Mouse (Mus musculus) forebrain, embryonic 14.5 days (tissue): Measurements from ENCODE around the gene AI182371. TPM values are rescaled to one million over a fixed set of nuclear protein-coding genes. Genes with fewer than 3 reads are reported as not detected.

Experiments used
- ATAC-seq: fragments of 200-750 bp; cut with Nextera tagmentation; 2 replicates; pipeline ENCODE4 v1.8.0; 2017; ENCODE audit warnings: mild to moderate bottlenecking, moderate library complexity
- DNase-seq: peaks from one replicate; pipeline ENCODE4 v3.0.0-alpha.2; 2015; ENCODE audit warnings: low spot score
- H3K27ac ChIP-seq: fragments of 300-500 bp; sonication (generic); 2 replicates; pipeline ENCODE4 v1.5.1; 2014; ENCODE audit warnings: low read depth, mild to moderate bottlenecking, control low read depth, low read length, moderate library complexity
- H3K27me3 ChIP-seq: fragments of 300-500 bp; sonication (generic); replicated peaks from 2 replicates; pipeline ENCODE4 v1.6.1; 2014; ENCODE audit warnings: low read length, control low read depth, mixed read lengths; ENCODE audit not compliant: control insufficient read depth, insufficient read depth
- H3K36me3 ChIP-seq: fragments of 300-500 bp; sonication (generic); 2 replicates; pipeline ENCODE4 v1.6.1; 2014; ENCODE audit warnings: low read length, control low read depth; ENCODE audit not compliant: control insufficient read depth, insufficient read depth
- H3K4me1 ChIP-seq: fragments of 300-500 bp; sonication (generic); 2 replicates; pipeline ENCODE4 v1.6.1; 2014; ENCODE audit warnings: antibody characterized with exemption, low read length, control low read depth; ENCODE audit not compliant: control insufficient read depth, insufficient read depth
- H3K4me2 ChIP-seq: fragments of 300-500 bp; sonication (generic); 2 replicates; pipeline ENCODE4 v1.6.1; 2014; ENCODE audit warnings: mild to moderate bottlenecking, control low read depth, low read length
- H3K4me3 ChIP-seq: fragments of 300-500 bp; sonication (generic); 2 replicates; pipeline ENCODE4 v1.5.1; 2014; ENCODE audit warnings: low read depth, low read length, control low read depth
- H3K9ac ChIP-seq: fragments of 300-500 bp; sonication (generic); 2 replicates; pipeline ENCODE4 v1.6.1; 2014; ENCODE audit warnings: mild to moderate bottlenecking, low read length, control low read depth, moderate library complexity
- H3K9me3 ChIP-seq: fragments of 300-500 bp; sonication (generic); replicated peaks from 2 replicates; pipeline ENCODE4 v1.6.1; 2016; ENCODE audit warnings: low read length, control low read depth, mixed read lengths; ENCODE audit not compliant: control insufficient read depth
- WGBS: fragments of 180-500 bp; shearing (Covaris S2); extraction: QIAGEN DNeasy Blood & Tissue Kit; methylation state at CpG from one replicate; pipeline ENCODE4 v1.1.7; 2014; 5-methylcytosine and 5-hydroxymethylcytosine counted together
- polyA plus RNA-seq: library from polyadenylated mRNA; unstranded; fragments of >200 nt; fragmentation: Nextera tagmentation; extraction: Ambion mirVana; gene quantifications from 2 replicates; pipeline ENCODE4 v1.2.1, GENCODE M21; 2014

The AI182371 gene
- polyA plus RNA-seq, 1 experiment from 2014 or later, result 0.27 TPM

DNA sequence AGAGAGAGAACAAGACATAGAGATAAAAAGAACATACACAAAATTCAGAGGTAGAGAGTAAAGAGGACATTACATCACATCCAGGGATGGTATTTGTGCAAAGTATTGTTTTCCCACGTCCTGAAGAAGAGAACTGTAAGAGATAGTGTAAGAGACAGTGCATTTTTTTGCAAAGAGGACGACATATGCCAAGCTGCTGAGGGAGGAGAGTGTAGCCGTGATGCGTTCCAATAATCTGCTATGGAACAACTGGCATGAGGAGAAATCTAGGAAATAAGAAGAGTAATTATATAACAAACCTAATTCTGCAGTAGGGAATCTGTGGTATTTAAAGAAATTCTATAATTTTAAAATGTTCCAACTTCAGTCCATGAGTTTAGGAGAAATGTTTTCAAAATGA is 13.9 kb downstream of the AI182371 start:
- Histone ChIP-seq H3K4me1 (no peaks in the 10 kb centered on the region), H3K27ac (no peak overlapping the region), H3K9ac (no peak overlapping the region), H3K4me2 (no peak overlapping the region), H3K36me3 (no peaks in the 10 kb centered on the region), H3K4me3 (no peak overlapping the region), H3K9me3 (no peaks in the 10 kb centered on the region), H3K27me3 (no peaks in the 10 kb centered on the region)
- no peak for ATAC-seq
- 65% methylated on average over 4 of the region's 4 CpGs for WGBS
- no peak for DNase-seq

DNA sequence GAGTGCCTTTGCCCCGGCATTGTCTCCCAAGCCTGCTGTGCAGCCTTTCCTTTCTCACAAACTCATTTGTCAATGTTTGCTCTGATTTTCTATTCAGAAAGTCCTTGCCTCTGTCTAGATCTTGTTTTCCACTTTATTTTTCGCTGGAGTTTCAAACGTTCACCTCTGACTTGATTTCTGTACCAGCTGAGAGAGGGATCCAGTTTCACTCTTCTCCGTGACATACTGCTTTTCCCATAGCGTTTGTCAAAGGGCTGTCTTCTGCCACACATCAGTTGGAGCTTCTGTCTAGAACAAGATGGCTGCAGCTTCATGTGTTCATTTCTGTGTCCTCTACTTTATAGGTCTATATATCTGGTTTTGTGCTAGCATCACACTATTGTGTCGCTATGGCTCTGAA is 22.2 kb downstream of the AI182371 start:
- H3K9me3 ChIP-seq, result no peaks in the 10 kb centered on the region
- H3K27me3 ChIP-seq, result no peaks in the 10 kb centered on the region
- no peak overlapping the region for H3K4me2 ChIP-seq
- H3K9ac ChIP-seq, result no peak overlapping the region
- no peak overlapping the region for H3K27ac ChIP-seq
- DNase-seq (no peak), ATAC-seq (no peak)
- no peak overlapping the region for H3K4me3 ChIP-seq
- 76% methylated on average over 6 of the region's 6 CpGs for WGBS
- no peaks in the 10 kb centered on the region for H3K36me3 ChIP-seq
- H3K4me1 ChIP-seq, result no peaks in the 10 kb centered on the region

DNA sequence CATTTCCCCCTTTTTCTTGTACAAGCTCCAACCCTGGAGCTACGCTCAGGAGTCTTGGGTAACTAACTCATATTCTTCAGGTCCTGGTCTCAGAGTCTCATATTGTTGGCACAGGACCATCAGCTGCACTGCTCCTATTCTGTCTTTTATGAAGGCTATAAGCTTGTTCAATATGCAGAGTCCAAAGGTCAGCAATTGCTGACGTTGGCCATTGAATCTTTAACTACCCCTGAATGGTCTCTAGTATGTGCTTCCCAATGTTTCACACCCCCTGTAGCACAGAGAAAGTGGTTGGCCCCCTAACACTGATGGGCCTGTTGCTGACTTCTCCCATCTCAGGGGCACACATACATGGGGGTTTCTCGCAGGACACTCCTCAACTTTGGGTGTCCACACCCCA is 27.0 kb downstream of the AI182371 start:
- Histone ChIP-seq H3K27me3 (no peaks in the 10 kb centered on the region), H3K4me3 (no peak overlapping the region), H3K4me2 (no peak overlapping the region), H3K36me3 (no peaks in the 10 kb centered on the region), H3K4me1 (no peaks in the 10 kb centered on the region), H3K27ac (no peak overlapping the region), H3K9me3 (no peaks in the 10 kb centered on the region; the same call in 1 of the 2 replicates), H3K9ac (no peak overlapping the region)
- 90% methylated on average over 3 of the region's 3 CpGs for WGBS
- no peak for ATAC-seq
- DNase-seq, result no peak

DNA sequence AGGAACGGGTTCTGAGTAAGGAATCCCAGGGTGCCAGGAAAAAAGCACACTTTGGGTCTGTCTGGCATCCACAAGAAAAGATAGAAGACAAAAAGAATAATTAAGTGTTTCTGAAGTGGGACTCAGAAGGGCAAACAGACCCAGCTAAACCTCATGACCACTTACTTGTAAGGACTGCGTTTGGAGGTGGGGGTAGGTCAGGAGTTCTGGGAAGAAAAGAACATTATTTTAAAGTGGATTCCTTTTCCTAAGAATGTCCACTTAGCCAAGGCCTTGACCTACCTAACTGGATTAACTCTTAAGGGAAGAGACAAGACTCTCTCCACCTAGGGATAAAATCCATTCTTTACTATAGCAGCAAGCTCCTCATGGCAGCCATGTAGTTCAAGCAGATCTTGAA is 28.8 kb downstream of the AI182371 start:
- DNase-seq (no peak), ATAC-seq (no peak)
- Histone ChIP-seq H3K4me2 (no peak overlapping the region), H3K27me3 (no peaks in the 10 kb centered on the region), H3K9me3 (no peaks in the 10 kb centered on the region; the same call in 1 of the 2 replicates), H3K4me1 (no peaks in the 10 kb centered on the region), H3K27ac (no peak overlapping the region), H3K36me3 (no peaks in the 10 kb centered on the region), H3K4me3 (no peak overlapping the region), H3K9ac (no peak overlapping the region)
- 62% methylated on average over 2 of the region's 2 CpGs for WGBS

DNA sequence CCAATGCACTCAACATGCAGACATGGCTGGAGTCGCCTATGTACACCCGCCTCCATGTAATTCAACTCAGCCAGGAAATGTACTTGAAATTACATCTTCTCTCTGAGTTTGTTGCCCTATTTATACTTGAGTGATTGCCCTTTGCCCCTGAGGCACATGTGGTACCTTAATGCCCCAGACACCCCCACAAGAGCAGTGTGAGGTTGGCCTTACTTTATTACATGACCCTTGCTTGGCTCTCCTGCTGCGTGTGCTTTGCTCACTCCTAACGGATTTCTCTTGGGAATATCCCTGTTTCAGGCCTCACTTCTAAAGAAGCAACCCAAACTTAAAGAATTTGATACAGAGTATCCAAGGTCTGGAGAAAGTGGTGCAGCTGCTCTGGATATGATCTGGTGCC is 31.1 kb downstream of the AI182371 start:
- H3K27me3 ChIP-seq, result no peaks in the 10 kb centered on the region
- H3K9me3 ChIP-seq, result no peaks in the 10 kb centered on the region; the same call in 1 of the 2 replicates
- H3K36me3 ChIP-seq, result no peaks in the 10 kb centered on the region
- H3K9ac ChIP-seq, result no peak overlapping the region
- H3K4me2 ChIP-seq, result no peak overlapping the region
- DNase-seq, result no peak
- ATAC-seq, result no peak
- no peaks in the 10 kb centered on the region for H3K4me1 ChIP-seq
- H3K27ac ChIP-seq, result no peak overlapping the region
- no peak overlapping the region for H3K4me3 ChIP-seq
- WGBS, result 89% methylated on average over 4 of the region's 4 CpGs

DNA sequence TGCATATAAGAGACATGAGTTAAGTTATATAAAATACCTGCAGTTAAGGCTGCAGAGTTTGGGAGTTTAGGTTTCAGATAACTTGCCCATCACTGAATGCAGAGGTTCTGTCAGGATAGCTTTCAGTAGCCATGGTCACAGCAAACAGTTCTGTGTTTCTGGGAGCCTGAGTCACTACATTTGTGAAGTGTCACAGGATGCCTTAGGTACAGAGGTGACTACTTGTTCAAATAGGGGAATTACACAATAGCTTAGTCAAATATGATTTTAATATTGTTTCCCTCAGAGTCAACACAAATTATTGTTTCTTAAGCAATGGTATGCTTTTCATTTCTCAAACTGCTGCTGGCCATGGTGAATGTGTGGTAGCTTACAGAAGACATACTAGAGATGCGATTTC is 32.2 kb downstream of the AI182371 start:
- Histone ChIP-seq H3K9me3 (no peaks in the 10 kb centered on the region; the same call in 1 of the 2 replicates), H3K27me3 (no peaks in the 10 kb centered on the region), H3K9ac (no peak overlapping the region), H3K4me3 (no peak overlapping the region), H3K27ac (no peak overlapping the region), H3K4me1 (no peaks in the 10 kb centered on the region), H3K36me3 (no peaks in the 10 kb centered on the region), H3K4me2 (no peak overlapping the region)
- WGBS, result 94% methylated on average over 1 of the region's 1 CpGs
- ATAC-seq (no peak), DNase-seq (no peak)

DNA sequence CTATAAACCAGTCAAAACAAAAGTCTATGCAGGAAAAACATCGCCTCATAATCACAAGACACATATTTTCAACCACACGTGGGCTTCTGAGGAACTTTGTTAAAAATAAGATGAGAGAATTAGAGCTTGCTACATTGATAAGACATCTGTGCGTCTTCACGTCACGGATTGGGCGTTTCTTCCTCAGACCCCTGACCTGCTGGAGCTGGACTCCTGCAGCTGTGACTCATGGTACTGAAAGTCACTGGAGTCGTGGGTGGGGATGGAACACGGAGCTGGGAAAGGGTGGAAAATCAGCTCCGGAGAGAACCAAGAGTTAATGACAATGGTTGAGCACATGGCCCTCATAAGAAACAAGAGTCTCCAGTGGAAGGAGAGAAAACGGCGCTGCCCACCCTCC is 34.2 kb downstream of the AI182371 start:
- Histone ChIP-seq H3K4me1 (no peaks in the 10 kb centered on the region), H3K9ac (no peak overlapping the region), H3K27me3 (no peaks in the 10 kb centered on the region), H3K4me3 (no peak overlapping the region), H3K9me3 (no peaks in the 10 kb centered on the region), H3K4me2 (no peak overlapping the region), H3K36me3 (no peaks in the 10 kb centered on the region), H3K27ac (no peak overlapping the region)
- DNase-seq, result no peak
- 92% methylated on average over 11 of the region's 11 CpGs for WGBS
- no peak for ATAC-seq

DNA sequence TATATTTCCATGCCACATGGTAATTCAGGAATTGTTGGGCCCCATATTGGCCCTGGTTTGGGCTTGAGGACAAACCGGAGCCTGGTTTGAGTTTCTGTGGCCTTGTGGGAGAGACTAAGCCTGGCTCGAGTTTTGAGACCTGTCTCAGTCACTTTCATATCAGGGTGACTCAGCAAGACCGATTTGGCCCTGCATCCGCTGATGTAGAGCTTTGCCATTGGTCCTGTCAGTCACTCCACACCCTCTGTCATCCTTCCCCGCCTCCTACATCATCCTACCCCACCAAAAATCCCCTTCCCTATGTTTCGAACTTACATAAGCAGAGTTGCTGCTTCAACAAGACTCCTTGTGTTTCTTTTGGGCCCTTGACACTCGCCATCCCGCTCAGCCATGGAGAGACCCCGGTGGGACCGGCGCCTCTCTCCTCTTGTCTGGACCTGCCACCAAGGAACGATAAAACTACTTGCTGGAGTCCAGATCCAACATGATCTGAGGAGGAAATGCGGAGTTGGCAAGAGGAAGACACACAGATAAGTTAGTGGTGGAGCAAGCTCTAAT is 34.7 kb downstream of the AI182371 start:
- no peaks in the 10 kb centered on the region for H3K36me3 ChIP-seq
- H3K4me2 ChIP-seq, result no peak overlapping the region
- H3K9me3 ChIP-seq, result no peaks in the 10 kb centered on the region
- no peaks in the 10 kb centered on the region for H3K27me3 ChIP-seq
- H3K4me1 ChIP-seq, result no peaks in the 10 kb centered on the region
- no peak overlapping the region for H3K4me3 ChIP-seq
- ATAC-seq (no peak), DNase-seq (no peak)
- H3K27ac ChIP-seq, result no peak overlapping the region
- 93% methylated on average over 13 of the region's 13 CpGs for WGBS
- no peak overlapping the region for H3K9ac ChIP-seq

DNA sequence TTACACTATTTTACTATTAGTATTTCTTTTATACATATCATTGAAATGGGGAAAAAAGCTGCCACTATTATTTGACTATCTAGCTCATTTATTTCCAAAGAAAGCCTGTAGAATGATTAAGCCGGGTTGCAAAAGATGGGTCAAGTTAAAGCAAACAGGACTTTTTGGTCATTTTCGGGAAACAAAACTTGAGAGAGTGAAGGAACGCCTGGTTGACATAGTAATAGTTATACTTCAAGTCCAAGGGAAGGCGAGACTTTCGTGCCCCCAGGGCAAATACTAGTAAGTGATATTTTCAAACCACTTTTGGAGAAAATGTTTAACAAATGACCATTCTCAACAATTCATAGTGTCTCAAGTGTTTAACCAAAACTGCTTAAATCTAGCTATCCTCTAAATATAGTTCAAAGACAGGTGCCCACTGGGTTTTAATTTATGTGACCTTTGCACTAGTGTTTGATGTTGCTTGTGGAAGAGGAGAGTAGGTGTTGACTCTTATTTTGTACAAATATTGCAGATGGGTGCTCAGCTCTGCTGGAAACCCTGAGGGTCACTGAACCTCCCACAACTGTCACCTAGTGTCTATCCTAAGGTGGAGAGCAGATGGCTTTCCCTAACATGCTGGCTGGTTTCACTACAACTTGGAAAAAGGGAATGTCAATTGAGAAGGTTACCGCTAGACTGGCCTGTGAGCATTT is 37.9 kb downstream of the AI182371 start:
- Histone ChIP-seq H3K9ac (no peak overlapping the region), H3K4me2 (no peak overlapping the region), H3K27ac (no peak overlapping the region), H3K9me3 (no peaks in the 10 kb centered on the region), H3K36me3 (no peaks in the 10 kb centered on the region), H3K27me3 (no peaks in the 10 kb centered on the region), H3K4me1 (no peaks in the 10 kb centered on the region), H3K4me3 (no peak overlapping the region)
- no peak for DNase-seq
- no peak for ATAC-seq
- WGBS, result 94% methylated on average over 6 of the region's 6 CpGs
